Mouse (Mus musculus) forebrain, embryonic 14.5 days (tissue): ENCODE data around the gene Tmem106a. TPM values are rescaled to one million over a fixed set of nuclear protein-coding genes. Genes with fewer than 3 reads are reported as not detected.

Experiments used
- ATAC-seq: fragments of 200-750 bp; cut with Nextera tagmentation; 2 replicates; pipeline ENCODE4 v1.8.0; 2017; ENCODE audit warnings: mild to moderate bottlenecking, moderate library complexity
- DNase-seq: peaks from one replicate; pipeline ENCODE4 v3.0.0-alpha.2; 2015; ENCODE audit warnings: low spot score
- H3K27ac ChIP-seq: fragments of 300-500 bp; sonication (generic); 2 replicates; pipeline ENCODE4 v1.5.1; 2014; ENCODE audit warnings: low read depth, mild to moderate bottlenecking, control low read depth, low read length, moderate library complexity
- H3K27me3 ChIP-seq: fragments of 300-500 bp; sonication (generic); replicated peaks from 2 replicates; pipeline ENCODE4 v1.6.1; 2014; ENCODE audit warnings: low read length, control low read depth, mixed read lengths; ENCODE audit not compliant: control insufficient read depth, insufficient read depth
- H3K36me3 ChIP-seq: fragments of 300-500 bp; sonication (generic); 2 replicates; pipeline ENCODE4 v1.6.1; 2014; ENCODE audit warnings: low read length, control low read depth; ENCODE audit not compliant: control insufficient read depth, insufficient read depth
- H3K4me1 ChIP-seq: fragments of 300-500 bp; sonication (generic); 2 replicates; pipeline ENCODE4 v1.6.1; 2014; ENCODE audit warnings: antibody characterized with exemption, low read length, control low read depth; ENCODE audit not compliant: control insufficient read depth, insufficient read depth
- H3K4me2 ChIP-seq: fragments of 300-500 bp; sonication (generic); 2 replicates; pipeline ENCODE4 v1.6.1; 2014; ENCODE audit warnings: mild to moderate bottlenecking, control low read depth, low read length
- H3K4me3 ChIP-seq: fragments of 300-500 bp; sonication (generic); 2 replicates; pipeline ENCODE4 v1.5.1; 2014; ENCODE audit warnings: low read depth, low read length, control low read depth
- H3K9ac ChIP-seq: fragments of 300-500 bp; sonication (generic); 2 replicates; pipeline ENCODE4 v1.6.1; 2014; ENCODE audit warnings: mild to moderate bottlenecking, low read length, control low read depth, moderate library complexity
- H3K9me3 ChIP-seq: fragments of 300-500 bp; sonication (generic); replicated peaks from 2 replicates; pipeline ENCODE4 v1.6.1; 2016; ENCODE audit warnings: low read length, control low read depth, mixed read lengths; ENCODE audit not compliant: control insufficient read depth
- WGBS: fragments of 180-500 bp; shearing (Covaris S2); extraction: QIAGEN DNeasy Blood & Tissue Kit; methylation state at CpG from one replicate; pipeline ENCODE4 v1.1.7; 2014; 5-methylcytosine and 5-hydroxymethylcytosine counted together
- polyA plus RNA-seq: library from polyadenylated mRNA; unstranded; fragments of >200 nt; fragmentation: Nextera tagmentation; extraction: Ambion mirVana; gene quantifications from 2 replicates; pipeline ENCODE4 v1.2.1, GENCODE M21; 2014

The Tmem106a gene
- polyA plus RNA-seq: 2.3 and 3.4 TPM in 2 replicates

- H3K27ac ChIP-seq: no peak within 1 kb of the TSS
- H3K27me3 ChIP-seq: no peaks in the 10 kb centered on the region
- WGBS: 19% methylated on average over 29 of the region's 31 CpGs
- peaks cover 38% of the 10 kb centered on the region for H3K36me3 ChIP-seq
- no peaks in the 10 kb centered on the region for H3K4me1 ChIP-seq
- peak within 1 kb of the TSS; percentile 45 for H3K9ac ChIP-seq
- DNase-seq: peak; percentile 53
- H3K4me2 ChIP-seq: peak within 1 kb of the TSS; percentile 50
- no peaks in the 10 kb centered on the region for H3K9me3 ChIP-seq
- peak within 1 kb of the TSS; percentile 25 for H3K4me3 ChIP-seq
- ATAC-seq: no peak
Measured at GRCm38 (mm10) chr11:101582054-101583035, at the start of gene Tmem106a. Gene Tmem106a (plus strand): TSS chr11:101582242.

GRCm38 (mm10) chr11:101543533-101543932 lies 38.5 kb upstream of the Tmem106a start:
- Histone ChIP-seq H3K4me2 (no peak overlapping the region), H3K27ac (no peak overlapping the region), H3K4me1 (peaks cover 2% of the 10 kb centered on the region; the same call in 1 of the 2 replicates), H3K9me3 (no peaks in the 10 kb centered on the region), H3K27me3 (no peaks in the 10 kb centered on the region), H3K4me3 (no peak overlapping the region), H3K9ac (no peak overlapping the region), H3K36me3 (peaks cover 9% of the 10 kb centered on the region; the same call in 1 of the 2 replicates)
- WGBS: 88% methylated on average over 9 of the region's 9 CpGs
- ATAC-seq (no peak), DNase-seq (no peak)

GRCm38 (mm10) chr11:101544132-101544531 lies 37.9 kb upstream of the Tmem106a start:
- H3K9me3 ChIP-seq: no peaks in the 10 kb centered on the region
- peak; percentile 71 for DNase-seq
- 73% methylated on average over 1 of the region's 1 CpGs for WGBS
- ATAC-seq: no peak; the same call in 1 of the 2 replicates
- H3K27ac ChIP-seq: no peak overlapping the region
- peaks cover 2% of the 10 kb centered on the region; the same call in 1 of the 2 replicates for H3K4me1 ChIP-seq
- no peak overlapping the region for H3K4me3 ChIP-seq
- H3K9ac ChIP-seq: no peak overlapping the region
- peaks cover 9% of the 10 kb centered on the region; the same call in 1 of the 2 replicates for H3K36me3 ChIP-seq
- H3K4me2 ChIP-seq: no peak overlapping the region
- H3K27me3 ChIP-seq: no peaks in the 10 kb centered on the region

GRCm38 (mm10) chr11:101548526-101548925 lies 33.5 kb upstream of the Tmem106a start:
- Histone ChIP-seq H3K4me2 (no peak overlapping the region), H3K9me3 (no peaks in the 10 kb centered on the region)
- DNase-seq: no peak

GRCm38 (mm10) chr11:101551751-101552475 lies 30.1 kb upstream of the Tmem106a start, which contains the start of the genes Brca1 and Nbr1:
Gene Brca1 (minus strand): TSS chr11:101551955.
Gene Nbr1 (plus strand): TSS chr11:101552149.
- DNase-seq (peak; percentile 100), ATAC-seq (peak; percentile 82)
- no peaks in the 10 kb centered on the region for H3K9me3 ChIP-seq
- peak within 1 kb of the TSS; percentile 89 for H3K4me2 ChIP-seq
- H3K4me3 ChIP-seq: peak within 1 kb of the TSS; percentile 63
- H3K9ac ChIP-seq: peak within 1 kb of the TSS; percentile 81
- H3K36me3 ChIP-seq: peaks cover 18% of the 10 kb centered on the region
- peak within 1 kb of the TSS; percentile 88 for H3K27ac ChIP-seq
- no peaks in the 10 kb centered on the region for H3K27me3 ChIP-seq
- H3K4me1 ChIP-seq: peaks cover 21% of the 10 kb centered on the region
- under 1% methylated on average over 43 of the region's 43 CpGs for WGBS

More at GRCm38 (mm10) chr11:101548526-101548925, 33.5 kb upstream of the Tmem106a start:
- no peak overlapping the region for H3K27ac ChIP-seq
- H3K27me3 ChIP-seq: no peaks in the 10 kb centered on the region
- no peak for ATAC-seq
- H3K9ac ChIP-seq: no peak overlapping the region
- peaks cover 5% of the 10 kb centered on the region; the same call in 1 of the 2 replicates for H3K36me3 ChIP-seq
- H3K4me1 ChIP-seq: peaks cover 10% of the 10 kb centered on the region
- no peak overlapping the region for H3K4me3 ChIP-seq

GRCm38 (mm10) chr11:101552476-101553300 lies 29.4 kb upstream of the Tmem106a start:
- H3K36me3 ChIP-seq: peaks cover 18% of the 10 kb centered on the region
- no peaks in the 10 kb centered on the region for H3K9me3 ChIP-seq
- ATAC-seq (peak; percentile 97), DNase-seq (peak; percentile 100)
- H3K27me3 ChIP-seq: no peaks in the 10 kb centered on the region
- peaks cover 21% of the 10 kb centered on the region for H3K4me1 ChIP-seq
- peak overlapping the region; percentile 81 for H3K9ac ChIP-seq
- H3K4me2 ChIP-seq: peak overlapping the region; percentile 89
- peak overlapping the region; percentile 63 for H3K4me3 ChIP-seq
- WGBS: under 1% methylated on average over 37 of the region's 37 CpGs
- H3K27ac ChIP-seq: peak overlapping the region; percentile 88

GRCm38 (mm10) chr11:101553354-101553930 lies 28.6 kb upstream of the Tmem106a start:
- Histone ChIP-seq H3K4me1 (peaks cover 21% of the 10 kb centered on the region), H3K9me3 (no peaks in the 10 kb centered on the region), H3K9ac (peak overlapping the region; percentile 81), H3K27ac (peak overlapping the region; percentile 71), H3K4me2 (peak overlapping the region; percentile 89), H3K27me3 (no peaks in the 10 kb centered on the region), H3K4me3 (peak overlapping the region; percentile 63), H3K36me3 (peaks cover 25% of the 10 kb centered on the region)
- no peak for DNase-seq
- no peak for ATAC-seq
- WGBS: 25% methylated on average over 8 of the region's 8 CpGs

GRCm38 (mm10) chr11:101556541-101556940 lies 25.5 kb upstream of the Tmem106a start:
- no peak overlapping the region for H3K9ac ChIP-seq
- no peak overlapping the region for H3K4me2 ChIP-seq
- WGBS: 93% methylated on average over 7 of the region's 7 CpGs
- H3K27me3 ChIP-seq: no peaks in the 10 kb centered on the region
- ATAC-seq (no peak), DNase-seq (no peak)
- no peaks in the 10 kb centered on the region for H3K9me3 ChIP-seq
- no peak overlapping the region for H3K4me3 ChIP-seq
- no peak overlapping the region for H3K27ac ChIP-seq
- peaks cover 49% of the 10 kb centered on the region for H3K36me3 ChIP-seq
- H3K4me1 ChIP-seq: peaks cover 13% of the 10 kb centered on the region
